Mouse (Mus musculus): Measurements from ENCODE around the gene Epx.
"Not testable (repeated sequence)": the region's sequence is repeated elsewhere in the genome, so short reads cannot be mapped to it uniquely, and the experiment has no call there.

Gene Epx

DNA sequence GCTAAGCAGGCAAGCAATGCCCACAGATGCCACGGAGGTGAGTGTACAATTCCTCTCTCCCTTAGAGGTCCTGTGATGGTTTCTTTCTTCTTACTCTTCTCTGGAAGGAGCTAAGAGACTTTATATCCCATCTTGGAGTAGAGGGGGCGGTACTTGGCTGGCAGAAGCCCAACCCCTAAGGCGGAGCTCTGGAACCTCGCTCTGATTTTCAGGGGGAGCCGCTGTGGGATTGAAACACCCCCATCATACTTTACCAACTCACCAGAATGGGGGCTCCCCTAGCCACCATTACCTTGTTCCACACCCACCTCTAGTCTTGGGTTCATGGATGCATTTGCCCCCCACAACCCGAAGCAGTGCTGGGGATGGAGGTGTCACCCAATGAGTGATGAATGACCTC lies at the start of gene Epx:
Gene Epx, minus strand, starts transcription at position 101 of the 400 bp plus-strand sequence.
- no peak for DNase-seq (ENCODE audit: extremely low read depth, low read depth)

DNA sequence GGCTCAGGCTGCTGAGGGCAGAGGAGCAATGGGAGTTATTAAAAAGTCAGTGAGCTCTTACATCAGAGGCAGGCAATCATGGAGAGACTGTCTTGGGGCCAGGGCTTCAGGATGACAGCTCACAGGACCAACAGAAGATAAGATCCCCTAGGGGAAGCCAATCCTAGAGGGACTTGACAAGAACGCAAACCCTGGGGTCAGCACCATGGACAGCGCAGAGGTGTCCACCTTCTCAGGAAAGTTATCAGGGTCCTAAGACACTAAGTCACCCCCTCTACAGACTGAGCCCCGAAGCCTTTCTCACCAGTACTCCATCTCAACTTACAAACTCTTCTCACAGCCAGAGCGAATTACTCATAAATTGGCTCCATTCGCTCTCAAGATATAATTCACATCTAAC lies 45.6 kb upstream of the Epx start, which contains the start of gene Olfr464:
Gene Olfr464, minus strand, starts transcription at position 2 of the 400 bp plus-strand sequence.
- DNase-seq (ENCODE audit: extremely low read depth, low read depth) = no peak

DNA sequence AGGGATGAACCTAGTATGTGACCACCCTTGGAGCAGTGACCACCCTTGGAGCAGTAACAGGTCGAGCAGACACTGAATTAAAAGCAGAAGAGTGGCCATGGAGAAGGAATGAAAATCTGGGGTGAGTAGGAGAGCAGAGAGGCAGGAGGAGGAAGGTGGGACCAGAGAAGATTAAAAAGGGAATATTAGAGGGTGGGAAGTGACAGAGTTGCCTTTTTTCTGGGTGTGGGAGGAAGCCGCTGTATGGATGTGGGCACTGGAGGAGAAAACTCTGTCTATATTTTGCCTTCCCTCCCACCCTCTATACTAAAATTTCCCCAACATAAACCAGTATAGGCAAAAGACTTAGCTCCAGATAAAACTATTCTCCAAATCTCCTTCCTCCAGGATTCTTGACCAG lies 45.0 kb upstream of the Epx start:
- no peak for DNase-seq (ENCODE audit: extremely low read depth, low read depth)

DNA sequence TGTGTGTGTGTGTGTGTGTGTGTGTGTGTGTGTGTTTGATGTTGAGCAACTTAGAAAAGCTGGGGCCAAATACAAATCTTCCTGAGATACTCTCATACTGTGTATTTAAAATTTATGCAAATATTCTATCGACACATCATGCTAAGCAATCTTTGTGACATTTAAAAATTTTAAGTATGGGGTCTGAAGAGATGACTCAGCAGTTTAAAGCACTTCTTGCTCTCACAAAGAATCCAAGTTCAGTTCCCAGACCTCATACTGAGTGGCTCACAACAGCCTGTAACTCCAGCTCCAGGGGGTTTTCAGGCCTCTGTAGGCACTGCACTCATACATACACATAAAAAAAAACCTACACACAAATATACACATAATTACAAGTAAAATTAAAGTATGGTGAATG lies 40.7 kb upstream of the Epx start:
- no peak for DNase-seq (ENCODE audit: extremely low read depth, low read depth)

DNA sequence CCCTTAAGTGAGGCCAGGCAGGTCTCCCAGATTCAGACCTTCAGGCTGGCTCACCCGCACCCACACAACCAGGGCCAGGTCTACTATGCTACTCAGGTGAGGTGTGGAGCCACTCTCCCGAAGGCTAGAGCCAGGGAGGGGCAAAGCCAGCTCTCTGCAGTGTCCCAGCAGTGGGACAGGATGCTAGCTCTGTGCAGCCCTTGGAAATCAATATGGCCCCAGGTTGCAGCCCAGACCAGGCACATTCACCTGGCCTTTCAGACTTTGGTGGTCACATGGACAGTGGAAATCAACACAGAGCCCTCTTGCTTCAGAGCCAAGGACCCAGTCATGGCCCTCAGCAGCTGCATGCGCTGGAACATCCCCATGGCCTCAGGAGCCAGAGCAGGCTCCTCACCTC lies 29.0 kb upstream of the Epx start:
- DNase-seq (ENCODE audit: extremely low read depth, low read depth) = no peak

DNA sequence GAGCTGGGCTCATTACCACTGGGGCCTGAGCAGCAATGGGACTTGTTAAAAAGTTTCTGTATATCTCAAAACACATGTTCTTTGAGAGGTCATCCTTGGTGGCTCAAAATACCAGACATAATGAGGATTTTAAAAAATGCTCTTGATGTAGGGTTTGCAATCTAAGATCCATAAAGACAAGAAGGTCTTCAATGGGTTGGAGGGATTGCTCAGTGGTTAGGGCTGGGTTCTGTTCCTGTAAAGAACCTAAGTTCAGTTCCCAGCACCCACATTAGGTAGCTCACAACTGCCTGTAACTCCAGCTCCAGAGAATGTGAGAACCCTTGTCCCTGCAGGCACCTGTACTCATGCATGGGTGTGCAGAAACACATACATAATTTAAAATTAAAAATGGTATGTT lies 22.0 kb upstream of the Epx start, which contains the start of gene Olfr463:
Gene Olfr463, minus strand, starts transcription at position 101 of the 400 bp plus-strand sequence.
- no peak for DNase-seq (ENCODE audit: extremely low read depth, low read depth)

DNA sequence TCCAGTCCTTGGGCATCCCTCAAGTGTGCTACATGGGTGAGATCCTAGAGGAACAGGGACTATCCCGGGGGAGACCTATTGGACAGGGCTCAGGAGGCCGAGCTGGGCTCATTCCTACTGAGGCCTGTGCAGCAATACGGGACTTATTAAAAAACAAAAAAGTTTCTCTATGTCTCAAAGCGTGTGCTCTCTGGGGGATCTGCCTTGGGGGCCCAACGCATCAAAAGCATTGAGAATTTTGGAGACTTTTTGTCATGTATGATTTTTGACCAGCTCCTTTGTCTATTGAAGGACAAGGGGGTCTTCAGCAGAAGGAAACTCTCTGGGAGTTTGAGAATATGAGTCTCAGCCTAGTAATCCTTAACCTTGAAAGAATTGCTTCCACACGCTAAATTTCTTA lies 16.8 kb upstream of the Epx start, which contains the start of gene Olfr462:
Gene Olfr462, minus strand, starts transcription at position 101 of the 400 bp plus-strand sequence.
- DNase-seq (ENCODE audit: extremely low read depth, low read depth) = no peak

DNA sequence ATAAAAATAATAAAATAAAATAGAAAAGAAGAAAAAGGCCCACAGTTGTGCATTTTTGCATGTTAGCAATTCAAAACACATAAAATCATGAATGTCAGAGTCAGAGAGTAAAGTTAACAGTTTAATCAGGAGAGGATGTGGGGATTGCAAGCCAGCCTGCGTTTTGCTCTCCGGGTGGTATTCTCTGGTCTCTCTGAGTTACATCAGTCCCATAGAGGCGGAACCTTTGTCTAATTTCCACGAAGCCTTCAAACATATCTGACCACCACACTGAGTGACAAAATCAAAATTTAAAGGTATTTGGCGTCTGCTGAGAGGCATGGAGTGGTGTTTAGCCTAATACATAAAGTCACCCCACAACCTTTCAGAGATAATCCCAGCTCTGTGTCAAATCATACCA lies 9.5 kb upstream of the Epx start:
- no peak for DNase-seq (ENCODE audit: extremely low read depth, low read depth)

DNA sequence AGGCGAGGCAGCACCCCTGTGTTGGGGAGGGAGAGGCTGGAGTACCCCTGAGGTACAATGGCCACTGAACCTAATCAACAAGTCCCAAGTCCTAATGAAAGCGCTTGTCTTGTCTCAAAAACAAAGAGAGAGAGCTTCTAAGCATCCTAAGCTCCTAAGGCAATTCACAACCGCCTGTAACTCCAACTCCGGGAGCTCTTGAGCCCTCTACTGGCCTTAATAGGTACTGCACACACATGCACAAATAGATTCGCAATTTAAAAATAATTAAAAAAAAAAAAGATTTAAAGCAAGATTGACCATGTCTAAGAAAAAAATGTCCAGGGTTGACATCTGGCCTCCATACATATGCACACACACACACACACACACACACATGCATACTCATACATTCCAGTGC lies 8.2 kb upstream of the Epx start:
- DNase-seq (ENCODE audit: extremely low read depth, low read depth) = peak; percentile 33

DNA sequence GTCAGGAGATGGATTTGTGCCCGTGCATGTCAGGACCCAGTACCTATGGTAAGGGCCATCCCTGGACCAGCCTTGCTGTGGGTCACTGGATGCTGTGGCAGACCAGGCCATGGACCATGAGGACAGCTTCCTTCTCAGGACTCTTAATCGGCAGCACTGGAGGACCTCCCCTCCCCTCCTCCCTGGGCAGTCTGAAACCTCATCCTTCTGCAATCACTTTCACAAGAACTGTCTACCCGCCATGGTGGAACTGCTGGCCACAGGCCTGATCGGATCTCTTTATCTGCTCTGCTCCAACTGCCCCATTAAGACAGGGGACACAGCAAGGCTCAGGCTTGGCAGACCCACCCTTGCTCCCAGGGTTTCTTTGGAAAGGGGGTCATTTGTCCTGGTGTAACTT lies 6.4 kb upstream of the Epx start:
- no peak for DNase-seq (ENCODE audit: extremely low read depth, low read depth)

DNA sequence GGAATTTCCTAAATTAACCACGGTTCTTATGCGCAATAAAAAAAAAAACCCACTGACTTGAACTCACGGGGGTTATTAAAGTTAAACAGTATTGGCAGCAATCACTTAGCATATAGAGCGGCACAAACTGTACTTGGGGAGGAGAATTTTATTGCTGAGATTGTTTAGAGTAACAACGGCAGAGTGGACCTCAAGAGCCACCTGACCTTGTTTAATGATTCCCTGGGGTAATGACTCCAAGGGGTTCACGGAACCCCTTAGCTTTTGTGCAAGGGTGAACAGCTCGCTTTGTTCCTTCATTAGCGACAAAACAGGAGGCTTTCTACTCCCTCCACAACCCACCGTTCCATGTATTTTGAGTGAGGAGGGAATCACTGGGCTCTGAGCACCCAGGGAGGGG lies 4.5 kb upstream of the Epx start:
- no peak for DNase-seq (ENCODE audit: extremely low read depth, low read depth)

DNA sequence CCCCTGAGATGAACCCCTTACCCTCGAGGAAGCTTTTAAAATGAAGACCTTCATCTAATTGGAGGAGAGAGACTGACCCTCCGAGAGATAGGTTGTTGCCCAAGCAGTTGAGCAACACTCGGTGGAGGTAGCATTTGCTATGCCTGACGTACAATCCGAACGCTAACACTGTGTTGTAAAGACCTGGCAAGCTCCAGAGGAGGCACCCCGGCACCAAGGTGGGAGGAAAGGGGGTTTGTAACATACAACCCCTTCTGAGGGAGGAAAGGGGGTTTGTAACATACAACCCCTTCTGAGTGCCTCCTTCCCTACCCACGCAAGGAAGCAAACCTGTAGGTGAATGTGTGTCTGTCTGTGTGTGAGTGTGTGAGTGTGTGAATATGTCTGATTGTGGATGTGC lies 3.6 kb downstream of the Epx start:
- DNase-seq (ENCODE audit: extremely low read depth, low read depth) = no peak

DNA sequence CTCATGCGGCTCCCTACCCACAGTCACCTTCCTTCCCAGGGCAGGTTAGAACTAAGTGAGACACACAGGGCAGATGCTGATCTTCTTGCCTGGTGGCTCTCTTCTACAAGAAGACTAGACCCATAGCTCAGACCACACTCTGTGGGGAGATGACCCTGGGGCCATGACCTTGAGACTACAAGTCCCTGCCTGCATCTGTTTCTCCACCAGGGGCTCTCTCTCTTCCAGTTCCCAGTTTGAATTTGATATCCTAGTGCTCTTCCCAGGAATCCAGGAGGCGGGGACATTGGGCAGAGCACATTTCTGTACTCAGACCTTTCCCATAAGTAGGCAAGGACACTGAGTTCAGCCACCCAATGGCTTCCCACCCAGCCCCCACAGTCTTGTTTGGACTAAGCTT lies 5.2 kb downstream of the Epx start:
- DNase-seq (ENCODE audit: extremely low read depth, low read depth) = no peak

DNA sequence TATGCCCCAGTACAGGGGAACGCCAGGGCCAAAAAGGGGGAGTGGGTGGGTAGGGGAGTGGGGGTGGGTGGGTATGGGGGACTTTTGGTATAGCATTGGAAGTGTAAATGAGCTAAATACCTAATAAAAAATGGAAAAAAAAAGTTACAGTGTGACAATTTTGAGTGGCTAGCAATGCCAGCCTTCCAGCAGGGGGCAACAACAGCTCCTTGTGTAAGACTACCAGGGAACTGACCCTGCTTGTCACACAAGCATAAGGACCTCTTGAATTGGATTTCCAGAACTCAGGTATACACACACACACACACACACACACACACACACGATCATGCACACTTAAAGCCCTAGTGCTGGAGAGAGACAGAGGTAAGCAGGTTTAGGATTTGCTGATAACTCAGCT lies 8.4 kb downstream of the Epx start:
- not testable (repeated sequence) for DNase-seq (ENCODE audit: extremely low read depth, low read depth)

DNA sequence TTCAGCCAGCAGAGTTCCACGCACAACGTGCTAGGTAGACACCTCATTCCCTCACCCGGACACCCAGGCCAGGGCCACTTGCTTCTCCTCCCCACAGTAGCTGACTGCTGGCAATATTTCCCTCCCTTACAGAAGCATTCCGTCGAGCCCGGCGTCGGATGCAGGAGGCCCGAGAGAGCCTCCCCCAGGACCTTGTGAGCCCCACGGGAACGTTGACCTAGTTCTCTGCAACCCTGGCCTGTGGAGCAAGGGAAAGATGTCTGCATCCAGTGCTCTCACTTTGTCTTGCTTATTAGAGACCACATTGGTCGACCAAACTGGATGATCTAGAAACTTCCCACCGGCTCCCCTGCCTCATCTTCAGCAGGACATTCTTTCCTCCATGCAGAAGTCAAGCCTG lies 12.5 kb downstream of the Epx start:
- no peak for DNase-seq (ENCODE audit: extremely low read depth, low read depth)

DNA sequence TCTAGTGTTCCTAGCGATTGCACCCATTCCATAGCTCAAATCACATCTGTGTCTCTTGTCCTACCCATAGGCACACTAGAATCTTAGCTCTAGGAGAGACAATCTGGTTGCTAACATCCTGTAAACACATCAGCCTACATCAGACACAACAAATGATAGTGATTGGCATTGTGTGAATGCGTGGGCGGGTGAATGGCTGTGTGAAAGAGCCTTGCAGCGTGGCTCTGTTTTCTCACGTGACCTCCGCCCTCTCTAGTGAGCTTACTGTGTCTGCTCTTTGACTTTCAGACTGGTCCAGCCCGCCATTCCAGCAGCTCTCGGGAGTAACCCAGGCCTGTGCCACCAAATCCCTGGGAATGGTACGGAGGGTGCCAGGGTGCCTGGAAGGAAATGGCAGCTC lies 14.9 kb downstream of the Epx start:
- DNase-seq (ENCODE audit: extremely low read depth, low read depth) = no peak

DNA sequence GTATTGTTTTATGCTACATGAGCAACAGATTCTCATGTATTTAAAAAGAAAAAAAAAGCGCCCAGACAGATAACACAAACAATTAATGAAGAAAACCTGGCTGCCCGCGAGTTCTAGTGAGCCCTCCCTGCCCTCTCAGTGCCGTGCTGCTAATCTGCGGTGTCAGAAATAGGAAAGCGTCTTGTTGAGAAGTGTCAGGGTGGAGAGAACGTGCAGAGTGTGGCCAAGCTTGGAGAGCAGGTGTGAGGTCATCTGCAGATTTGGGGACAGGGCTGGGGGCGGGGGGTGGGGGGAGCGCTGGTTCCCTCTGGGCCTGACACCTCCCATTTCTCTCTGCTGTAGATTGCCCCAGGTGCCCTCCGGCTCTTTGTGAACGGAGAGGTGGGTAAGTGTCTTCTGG lies 16.1 kb downstream of the Epx start:
- DNase-seq (ENCODE audit: extremely low read depth, low read depth) = no peak

DNA sequence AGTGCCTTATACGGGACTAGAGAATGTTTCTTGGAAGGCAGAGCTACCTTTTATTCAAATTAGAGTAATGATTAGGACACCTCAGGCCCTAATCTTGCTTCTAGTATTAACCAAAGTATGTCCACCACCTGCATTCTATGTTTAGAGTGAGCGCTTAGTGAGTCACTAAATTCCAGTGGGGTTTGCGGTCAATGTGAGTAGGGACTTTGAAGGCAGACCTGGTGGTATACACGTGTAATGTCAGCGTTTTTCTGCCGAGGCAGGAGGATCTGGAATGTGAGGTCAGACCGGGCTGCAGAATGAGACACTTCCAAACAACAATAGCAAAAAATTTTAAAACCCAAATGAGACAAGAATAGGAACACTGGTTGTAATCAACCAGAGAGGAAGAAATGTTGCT lies 20.8 kb downstream of the Epx start:
- DNase-seq (ENCODE audit: extremely low read depth, low read depth) = no peak

DNA sequence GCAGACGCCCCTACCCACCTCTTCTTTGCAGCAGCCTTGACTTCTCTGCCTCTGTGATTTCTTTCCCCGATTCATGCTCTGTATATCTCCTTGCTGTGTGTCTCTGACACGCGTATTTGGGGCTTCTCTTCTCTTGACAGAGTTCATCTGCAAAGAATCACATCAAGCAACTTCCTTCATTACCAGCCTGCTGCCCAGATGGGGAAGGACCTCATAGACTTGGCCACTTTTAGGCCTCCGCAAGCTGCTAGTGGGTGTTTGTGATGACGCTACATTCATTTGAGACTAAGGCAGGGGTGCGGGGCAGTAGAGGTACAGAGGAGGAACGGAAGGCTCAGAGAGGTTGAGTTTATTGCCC lies 21.8 kb downstream of the Epx start:
- DNase-seq (ENCODE audit: extremely low read depth, low read depth) = peak; percentile 10

DNA sequence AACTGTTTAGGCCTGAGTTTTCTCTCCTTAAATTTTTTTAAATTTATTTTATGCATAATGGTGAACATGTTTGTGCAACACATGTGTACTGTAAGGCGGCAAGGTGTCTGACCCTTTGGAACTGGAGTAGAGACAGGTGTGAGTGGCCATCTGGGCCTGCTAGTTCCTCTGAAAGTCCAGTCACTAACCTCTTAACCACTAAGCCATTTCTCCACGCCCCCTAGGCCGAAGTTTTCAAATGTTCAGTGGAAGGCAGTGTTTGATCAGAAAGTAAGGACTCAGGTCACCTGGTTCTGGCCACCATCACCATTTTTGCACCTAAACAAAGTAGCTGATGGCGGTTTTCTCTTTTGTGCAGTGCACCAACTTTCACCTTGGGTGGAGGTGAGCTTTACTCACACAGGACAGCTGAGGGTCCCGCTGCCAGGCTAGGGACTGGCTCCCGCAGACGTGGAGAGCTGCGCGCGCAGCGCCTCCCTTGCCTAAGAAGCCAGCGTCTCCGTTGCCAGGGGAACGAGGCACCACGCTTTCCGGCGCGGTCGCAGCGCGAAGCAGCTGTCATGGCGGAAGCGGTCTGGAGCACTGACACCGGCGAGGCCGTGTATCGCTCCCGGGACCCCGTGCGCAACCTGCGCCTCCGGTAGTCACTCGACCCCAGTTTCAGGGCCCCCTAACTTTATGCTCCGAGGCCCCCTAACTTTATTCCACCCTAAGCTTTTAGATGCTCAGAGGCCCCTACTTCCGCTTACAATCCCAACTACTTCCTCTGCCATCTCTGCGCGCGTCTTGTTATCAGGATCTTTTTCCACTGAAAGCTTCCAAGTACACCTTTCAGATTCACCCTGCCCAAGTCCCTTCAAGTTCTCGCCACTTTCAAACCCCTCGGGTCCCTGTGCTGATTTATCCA lies 22.4 kb downstream of the Epx start, which contains the start of gene Mks1:
Gene Mks1, plus strand, starts transcription at position 526 of the 907 bp plus-strand sequence.
- peak; percentile 70 for DNase-seq (ENCODE audit: extremely low read depth, low read depth)

DNA sequence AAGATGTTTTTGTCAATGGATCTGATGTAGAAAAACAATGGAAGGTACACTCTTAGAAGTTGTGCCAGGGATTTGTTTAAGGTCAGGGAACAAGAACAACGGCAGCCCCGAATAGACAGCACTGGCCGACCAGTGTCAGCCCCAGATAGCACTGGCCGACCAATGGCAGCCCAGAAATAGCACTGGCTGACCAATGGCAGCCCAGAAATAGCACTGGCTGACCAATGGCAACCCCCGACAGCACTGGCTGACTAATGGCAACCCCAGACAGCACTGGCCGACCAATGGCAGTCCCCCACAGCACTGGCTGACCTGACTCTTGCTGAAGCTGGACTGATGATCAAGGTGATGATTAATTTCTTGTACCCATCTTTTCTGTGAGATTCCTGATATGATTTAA lies 27.5 kb downstream of the Epx start:
- no peak for DNase-seq (ENCODE audit: extremely low read depth, low read depth)

DNA sequence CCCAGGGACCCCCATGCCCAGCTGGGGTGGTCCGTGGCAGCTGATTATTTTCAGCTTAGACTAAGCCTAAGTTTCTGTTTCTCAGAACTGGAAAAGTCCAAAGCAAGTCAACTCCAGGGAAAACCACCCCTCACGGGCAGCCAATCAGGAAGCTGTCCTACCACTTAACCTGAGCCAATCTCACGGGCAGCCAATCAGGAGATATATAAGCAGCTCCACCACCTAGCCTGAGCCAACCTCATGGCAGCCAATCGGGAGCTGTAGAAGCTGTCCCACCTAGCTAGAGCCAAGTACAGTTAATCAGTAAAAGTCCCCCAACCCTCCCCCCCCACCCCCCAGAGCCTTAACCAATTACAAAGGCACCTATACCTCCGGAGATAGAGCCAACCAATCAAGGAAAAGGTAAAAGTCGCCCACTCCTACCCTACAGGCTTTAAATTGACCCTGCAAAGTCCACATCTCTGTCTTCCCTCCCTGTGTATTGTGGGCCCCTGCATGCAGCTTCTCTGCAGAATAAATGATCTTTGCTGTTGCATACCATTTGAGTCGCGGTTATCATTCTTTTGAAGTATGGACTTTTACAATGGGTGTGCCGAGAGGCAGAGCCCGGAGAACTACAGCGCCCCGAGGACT lies 28.3 kb downstream of the Epx start:
- no peak for DNase-seq (ENCODE audit: extremely low read depth, low read depth)

DNA sequence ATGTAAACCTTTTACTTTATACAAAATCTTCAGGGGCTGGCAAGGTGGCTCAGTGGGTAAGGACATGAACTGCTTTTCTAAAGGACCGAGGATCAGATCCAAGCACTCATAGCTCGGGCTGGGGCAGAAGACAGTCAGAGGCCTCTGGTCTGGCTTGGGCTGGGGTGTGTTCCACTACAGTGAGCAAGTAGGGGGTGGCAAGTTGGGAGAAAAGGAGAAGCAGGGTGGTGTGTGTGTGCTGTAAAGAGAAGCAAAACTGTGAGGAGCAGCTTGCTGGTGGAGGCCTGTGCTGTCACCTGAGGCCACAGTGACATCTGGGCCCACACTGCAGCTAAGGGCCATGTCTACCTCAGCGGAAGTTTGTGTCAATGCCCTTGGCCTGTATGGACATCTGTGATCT lies 33.9 kb downstream of the Epx start:
- no peak for DNase-seq (ENCODE audit: extremely low read depth, low read depth)
